Comparison of ENCODE assay signal across 8 mouse cellular contexts in the genomic region with DNA sequence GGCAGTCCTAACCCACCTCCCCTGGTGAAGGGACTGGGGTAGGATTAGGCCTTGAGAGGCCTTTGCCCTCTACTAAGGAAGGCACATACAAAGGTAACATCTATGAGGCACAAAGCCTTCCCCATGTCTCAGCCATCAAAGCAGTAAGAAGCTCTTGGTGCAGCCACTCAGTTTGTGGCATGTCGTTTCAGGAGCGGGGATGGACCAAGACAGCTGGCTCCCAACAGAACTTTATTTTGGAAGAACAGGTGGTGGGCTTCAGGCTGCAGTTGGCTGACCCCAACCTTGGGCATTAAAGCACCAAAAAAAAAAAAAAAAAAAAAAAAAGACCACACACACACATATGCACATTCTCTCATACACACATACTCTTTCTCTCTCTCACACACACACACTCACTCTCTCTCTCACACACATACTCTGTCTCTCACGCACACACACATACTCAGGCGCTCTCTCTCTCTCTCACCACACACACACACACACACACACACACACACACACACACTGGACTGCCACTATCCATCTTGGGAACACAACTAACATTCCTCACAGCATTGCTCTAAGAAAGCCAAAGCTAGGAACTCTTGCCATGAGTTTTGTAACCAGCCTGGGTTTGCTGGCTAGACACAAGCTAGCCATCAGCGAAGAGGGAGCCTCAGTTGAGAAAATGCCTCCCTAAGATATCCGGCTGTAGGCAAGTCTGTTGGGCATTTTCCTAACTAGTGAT.
"Had no signal": no experiment of that assay in that cellular context is flagged by ENCODE, and none has a peak within 500 bp of the region (broad histone marks: within the 10 kb centered on the region; RNA-seq: fewer than 3 reads in every experiment).

No protein-coding gene starts in this region.

- H3K27ac ChIP-seq: intestine, embryonic 15.5 days; layer of hippocampus, adult 2 months; limb, embryonic 15.5 days; liver, embryonic 12.5 days; midbrain, embryonic 13.5 days had no signal

- H3K9ac ChIP-seq: intestine, embryonic 15.5 days; limb, embryonic 15.5 days; liver, embryonic 12.5 days; midbrain, embryonic 13.5 days had no signal

- H3K27me3 ChIP-seq: intestine, embryonic 15.5 days; limb, embryonic 15.5 days; midbrain, embryonic 13.5 days had no signal

- H3K9me3 ChIP-seq: intestine, embryonic 15.5 days; limb, embryonic 15.5 days; liver, embryonic 12.5 days; midbrain, embryonic 13.5 days had no signal

- H3K4me3 ChIP-seq: intestine, embryonic 15.5 days; layer of hippocampus, adult 2 months; limb, embryonic 15.5 days; liver, embryonic 12.5 days; midbrain, embryonic 13.5 days had no signal

- H3K4me2 ChIP-seq: intestine, embryonic 15.5 days; limb, embryonic 15.5 days; liver, embryonic 12.5 days; midbrain, embryonic 13.5 days had no signal

- H3K36me3 ChIP-seq: intestine, embryonic 15.5 days; limb, embryonic 15.5 days; liver, embryonic 12.5 days; midbrain, embryonic 13.5 days had no signal

- ATAC-seq: intestine, embryonic 15.5 days; liver, embryonic 12.5 days; midbrain, embryonic 13.5 days had no signal

- DNase-seq: left cerebral cortex, postnatal 4 days; thymus, adult 18-20 months; thymus, postnatal 14 days had no signal
